Mouse (Mus musculus): ENCODE measurements at regions not wholly inside any gene's neighbourhood (a gene's known extent, or its start where the extent isn't known, plus 50 kb on each side); places are given as distances from the start of the nearest gene placed in this dataset.

GRCm38 (mm10) chr17:47317651-47318050, 51.0 kb upstream of the Mrps10 start:
- Histone ChIP-seq H3K4me2 (ENCODE audit: low read length) (no peak overlapping the region), H3K27ac (ENCODE audit: low read depth, low read length) (no peak overlapping the region), H3K36me3 (ENCODE audit: control insufficient read depth, insufficient read depth, low read length) (peaks cover 16% of the 10 kb centered on the region; the same call in 1 of the 2 replicates), H3K4me1 (ENCODE audit: control insufficient read depth, insufficient read depth, low read depth, low read length) (no peaks in the 10 kb centered on the region), H3K27me3 (replicated peaks; ENCODE audit: control insufficient read depth, insufficient read depth, low read length) (no peaks in the 10 kb centered on the region), H3K9ac (ENCODE audit: low read depth, low read length) (no peak overlapping the region), H3K9me3 (ENCODE audit: control insufficient read depth, low read length) (no peaks in the 10 kb centered on the region), H3K4me3 (ENCODE audit: low read length) (no peak overlapping the region)
- WGBS = 85% methylated on average over 11 of the region's 11 CpGs
- no peak for ATAC-seq

- Histone ChIP-seq H3K36me3 (ENCODE audit: control insufficient read depth, insufficient read depth, low read length) (peaks cover 16% of the 10 kb centered on the region; the same call in 1 of the 2 replicates), H3K4me3 (ENCODE audit: low read length) (no peak overlapping the region), H3K9ac (ENCODE audit: low read depth, low read length) (no peak overlapping the region), H3K4me1 (ENCODE audit: control insufficient read depth, insufficient read depth, low read depth, low read length) (no peaks in the 10 kb centered on the region), H3K4me2 (ENCODE audit: low read length) (no peak overlapping the region), H3K27me3 (replicated peaks; ENCODE audit: control insufficient read depth, insufficient read depth, low read length) (no peaks in the 10 kb centered on the region), H3K9me3 (ENCODE audit: control insufficient read depth, low read length) (no peaks in the 10 kb centered on the region), H3K27ac (ENCODE audit: low read depth, low read length) (no peak overlapping the region)
- 90% methylated on average over 7 of the region's 7 CpGs for WGBS
- ATAC-seq = no peak
Observed at GRCm38 (mm10) chr17:47313162-47313561, 55.5 kb upstream of the Mrps10 start.

GRCm38 (mm10) chr17:47311272-47311671, 57.4 kb upstream of the Mrps10 start:
- Histone ChIP-seq H3K36me3 (ENCODE audit: control insufficient read depth, insufficient read depth, low read length) (peaks cover 14% of the 10 kb centered on the region; the same call in 1 of the 2 replicates), H3K9ac (ENCODE audit: low read depth, low read length) (no peak overlapping the region), H3K27me3 (replicated peaks; ENCODE audit: control insufficient read depth, insufficient read depth, low read length) (no peaks in the 10 kb centered on the region), H3K4me1 (ENCODE audit: control insufficient read depth, insufficient read depth, low read depth, low read length) (no peaks in the 10 kb centered on the region), H3K4me2 (ENCODE audit: low read length) (no peak overlapping the region), H3K9me3 (ENCODE audit: control insufficient read depth, low read length) (no peaks in the 10 kb centered on the region), H3K27ac (ENCODE audit: low read depth, low read length) (no peak overlapping the region), H3K4me3 (ENCODE audit: low read length) (no peak overlapping the region)
- ATAC-seq = no peak
- 92% methylated on average over 5 of the region's 5 CpGs for WGBS

GRCm38 (mm10) chr17:47306027-47306761, 62.5 kb upstream of the Mrps10 start:
- ATAC-seq = no peak
- no peak overlapping the region for H3K9ac ChIP-seq (ENCODE audit: low read depth, low read length)
- H3K4me1 ChIP-seq (ENCODE audit: control insufficient read depth, insufficient read depth, low read depth, low read length) = peaks cover 13% of the 10 kb centered on the region
- H3K27me3 ChIP-seq (replicated peaks; ENCODE audit: control insufficient read depth, insufficient read depth, low read length) = no peaks in the 10 kb centered on the region
- H3K27ac ChIP-seq (ENCODE audit: low read depth, low read length) = no peak overlapping the region
- no peak overlapping the region for H3K4me2 ChIP-seq (ENCODE audit: low read length)
- no peaks in the 10 kb centered on the region for H3K9me3 ChIP-seq (ENCODE audit: control insufficient read depth, low read length)
- no peaks in the 10 kb centered on the region for H3K36me3 ChIP-seq (ENCODE audit: control insufficient read depth, insufficient read depth, low read length)
- H3K4me3 ChIP-seq (ENCODE audit: low read length) = no peak overlapping the region
- 34% methylated on average over 13 of the region's 13 CpGs for WGBS

GRCm38 (mm10) chr17:47304463-47305199, 64.1 kb upstream of the Mrps10 start:
- Histone ChIP-seq H3K27me3 (replicated peaks; ENCODE audit: control insufficient read depth, insufficient read depth, low read length) (no peaks in the 10 kb centered on the region), H3K9me3 (ENCODE audit: control insufficient read depth, low read length) (no peaks in the 10 kb centered on the region), H3K27ac (ENCODE audit: low read depth, low read length) (no peak overlapping the region), H3K4me3 (ENCODE audit: low read length) (no peak overlapping the region), H3K4me2 (ENCODE audit: low read length) (no peak overlapping the region), H3K4me1 (ENCODE audit: control insufficient read depth, insufficient read depth, low read depth, low read length) (peaks cover 13% of the 10 kb centered on the region), H3K36me3 (ENCODE audit: control insufficient read depth, insufficient read depth, low read length) (no peaks in the 10 kb centered on the region), H3K9ac (ENCODE audit: low read depth, low read length) (no peak overlapping the region)
- 49% methylated on average over 8 of the region's 8 CpGs for WGBS
- ATAC-seq = no peak

- ATAC-seq = no peak
Observed at GRCm38 (mm10) chr17:47303600-47303999, 65.1 kb upstream of the Mrps10 start.

GRCm38 (mm10) chr17:47298396-47298919, 70.2 kb upstream of the Mrps10 start:
- ATAC-seq = no peak
- H3K9ac ChIP-seq (ENCODE audit: low read depth, low read length) = no peak overlapping the region
- 87% methylated on average over 6 of the region's 6 CpGs for WGBS

More at GRCm38 (mm10) chr17:47303600-47303999, 65.1 kb upstream of the Mrps10 start:
- no peak overlapping the region for H3K27ac ChIP-seq (ENCODE audit: low read depth, low read length)
- no peaks in the 10 kb centered on the region for H3K36me3 ChIP-seq (ENCODE audit: control insufficient read depth, insufficient read depth, low read length)
- 95% methylated on average over 3 of the region's 3 CpGs for WGBS
- H3K4me3 ChIP-seq (ENCODE audit: low read length) = no peak overlapping the region
- no peaks in the 10 kb centered on the region for H3K27me3 ChIP-seq (replicated peaks; ENCODE audit: control insufficient read depth, insufficient read depth, low read length)
- H3K4me1 ChIP-seq (ENCODE audit: control insufficient read depth, insufficient read depth, low read depth, low read length) = peaks cover 13% of the 10 kb centered on the region
- H3K9me3 ChIP-seq (ENCODE audit: control insufficient read depth, low read length) = no peaks in the 10 kb centered on the region
- no peak overlapping the region for H3K9ac ChIP-seq (ENCODE audit: low read depth, low read length)
- H3K4me2 ChIP-seq (ENCODE audit: low read length) = no peak overlapping the region

GRCm38 (mm10) chr17:47297965-47298364, 70.7 kb upstream of the Mrps10 start:
- Histone ChIP-seq H3K4me2 (ENCODE audit: low read length) (no peak overlapping the region), H3K9ac (ENCODE audit: low read depth, low read length) (no peak overlapping the region), H3K36me3 (ENCODE audit: control insufficient read depth, insufficient read depth, low read length) (no peaks in the 10 kb centered on the region), H3K27me3 (replicated peaks; ENCODE audit: control insufficient read depth, insufficient read depth, low read length) (no peaks in the 10 kb centered on the region), H3K9me3 (ENCODE audit: control insufficient read depth, low read length) (no peaks in the 10 kb centered on the region), H3K4me1 (ENCODE audit: control insufficient read depth, insufficient read depth, low read depth, low read length) (no peaks in the 10 kb centered on the region), H3K4me3 (ENCODE audit: low read length) (no peak overlapping the region), H3K27ac (ENCODE audit: low read depth, low read length) (no peak overlapping the region)
- 90% methylated on average over 8 of the region's 8 CpGs for WGBS
- no peak for ATAC-seq

More at GRCm38 (mm10) chr17:47298396-47298919, 70.2 kb upstream of the Mrps10 start:
- no peak overlapping the region for H3K4me2 ChIP-seq (ENCODE audit: low read length)
- no peaks in the 10 kb centered on the region for H3K27me3 ChIP-seq (replicated peaks; ENCODE audit: control insufficient read depth, insufficient read depth, low read length)
- H3K9me3 ChIP-seq (ENCODE audit: control insufficient read depth, low read length) = no peaks in the 10 kb centered on the region
- no peak overlapping the region for H3K27ac ChIP-seq (ENCODE audit: low read depth, low read length)
- H3K36me3 ChIP-seq (ENCODE audit: control insufficient read depth, insufficient read depth, low read length) = no peaks in the 10 kb centered on the region
- H3K4me3 ChIP-seq (ENCODE audit: low read length) = no peak overlapping the region
- H3K4me1 ChIP-seq (ENCODE audit: control insufficient read depth, insufficient read depth, low read depth, low read length) = no peaks in the 10 kb centered on the region

- H3K27ac ChIP-seq (ENCODE audit: low read depth, low read length) = no peak overlapping the region
- H3K4me2 ChIP-seq (ENCODE audit: low read length) = no peak overlapping the region
- no peaks in the 10 kb centered on the region for H3K36me3 ChIP-seq (ENCODE audit: control insufficient read depth, insufficient read depth, low read length)
- H3K4me3 ChIP-seq (ENCODE audit: low read length) = no peak overlapping the region
- no peak for ATAC-seq
- H3K9me3 ChIP-seq (ENCODE audit: control insufficient read depth, low read length) = no peaks in the 10 kb centered on the region
- H3K9ac ChIP-seq (ENCODE audit: low read depth, low read length) = no peak overlapping the region
- H3K4me1 ChIP-seq (ENCODE audit: control insufficient read depth, insufficient read depth, low read depth, low read length) = no peaks in the 10 kb centered on the region
- 86% methylated on average over 9 of the region's 9 CpGs for WGBS
- H3K27me3 ChIP-seq (replicated peaks; ENCODE audit: control insufficient read depth, insufficient read depth, low read length) = no peaks in the 10 kb centered on the region
Observed at GRCm38 (mm10) chr17:47296709-47297450, 71.8 kb upstream of the Mrps10 start.

All from hindbrain, embryonic 16.5 days (tissue).